Mouse (Mus musculus) testis, adult 2 months (tissue): ENCODE data around the gene Rhoc. TPM values are rescaled to one million over a fixed set of nuclear protein-coding genes. Genes with fewer than 3 reads are reported as not detected.

ENCODE experiments used
- H3K27ac ChIP-seq: fragments of 200-500 bp; 2 replicates; pipeline ENCODE4 v1.5.1; 2012; ENCODE audit warnings: low read depth, low read length; ENCODE audit not compliant: control insufficient read depth, insufficient read depth
- H3K27me3 ChIP-seq: fragments of 200-500 bp; 2 replicates; pipeline ENCODE4 v1.6.1; 2012; ENCODE audit warnings: mild to moderate bottlenecking, low read length, moderate library complexity; ENCODE audit not compliant: control insufficient read depth, insufficient read depth
- H3K36me3 ChIP-seq: fragments of 200-500 bp; 2 replicates; pipeline ENCODE4 v1.6.1; 2012; ENCODE audit warnings: mild to moderate bottlenecking, low read length; ENCODE audit not compliant: control insufficient read depth, insufficient read depth
- H3K4me1 ChIP-seq: fragments of 200-500 bp; 2 replicates; pipeline ENCODE4 v1.6.1; 2012; ENCODE audit warnings: low read length; ENCODE audit not compliant: control insufficient read depth, insufficient read depth
- H3K4me3 ChIP-seq: fragments of 200-500 bp; 2 replicates; pipeline ENCODE4 v1.5.1; 2012; ENCODE audit warnings: low read depth, mild to moderate bottlenecking, low read length, moderate library complexity, mixed read lengths; ENCODE audit not compliant: control insufficient read depth
- CTCF ChIP-seq: fragments of 200-500 bp; IDR thresholded peaks from 2 replicates; pipeline ENCODE4 v1.5.1; 2012; ENCODE audit warnings: low read depth, mild to moderate bottlenecking, inconsistent platforms, low read length, moderate library complexity; ENCODE audit not compliant: control insufficient read depth, insufficient read depth, insufficient replicate concordance
- POLR2A ChIP-seq: fragments of 200-500 bp; IDR thresholded peaks from 2 replicates; pipeline ENCODE4 v1.6.1; 2012; ENCODE audit warnings: low read depth, mild to moderate bottlenecking, inconsistent platforms, low read length, moderate library complexity; ENCODE audit not compliant: control insufficient read depth
- polyA plus RNA-seq: library from polyadenylated mRNA; depleted of rRNA; stranded (reverse); fragments of >200 nt; gene quantifications from 2 replicates; pipeline ENCODE4 v1.2.3, GENCODE M21; 2012

Rhoc gene
- polyA plus RNA-seq, 1 experiment: 4.8 TPM

DNA sequence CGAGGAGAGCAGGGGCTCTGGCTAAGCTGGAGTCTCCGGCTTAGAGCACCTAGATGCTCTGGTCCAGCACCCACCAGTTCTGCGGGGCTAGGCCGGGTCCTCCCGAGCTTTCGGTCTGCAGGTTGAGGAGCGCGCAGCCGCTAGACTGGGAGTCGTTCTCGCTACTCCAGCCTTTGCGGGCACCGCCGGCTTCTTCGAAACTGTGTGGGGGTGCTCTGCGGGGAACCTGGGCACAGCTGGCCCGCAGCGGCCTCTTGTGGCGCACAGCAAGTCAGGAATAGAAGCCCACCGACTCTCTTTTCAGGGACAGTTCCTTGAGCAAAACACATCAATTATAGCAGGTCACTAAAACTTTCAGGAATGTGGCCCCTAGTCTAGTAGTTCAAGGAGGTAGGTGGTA is 10.8 kb upstream of the Rhoc start:
- no peaks in the 10 kb centered on the region for H3K36me3 ChIP-seq
- no peak for TF ChIP-seq POLR2A
- no peak for TF ChIP-seq CTCF
- peak overlapping the region; percentile 0; the same call in 1 of the 2 replicates for H3K4me3 ChIP-seq
- no peak overlapping the region for H3K27ac ChIP-seq
- H3K27me3 ChIP-seq: no peaks in the 10 kb centered on the region; the same call in 1 of the 2 replicates
- H3K4me1 ChIP-seq: peaks cover 15% of the 10 kb centered on the region

DNA sequence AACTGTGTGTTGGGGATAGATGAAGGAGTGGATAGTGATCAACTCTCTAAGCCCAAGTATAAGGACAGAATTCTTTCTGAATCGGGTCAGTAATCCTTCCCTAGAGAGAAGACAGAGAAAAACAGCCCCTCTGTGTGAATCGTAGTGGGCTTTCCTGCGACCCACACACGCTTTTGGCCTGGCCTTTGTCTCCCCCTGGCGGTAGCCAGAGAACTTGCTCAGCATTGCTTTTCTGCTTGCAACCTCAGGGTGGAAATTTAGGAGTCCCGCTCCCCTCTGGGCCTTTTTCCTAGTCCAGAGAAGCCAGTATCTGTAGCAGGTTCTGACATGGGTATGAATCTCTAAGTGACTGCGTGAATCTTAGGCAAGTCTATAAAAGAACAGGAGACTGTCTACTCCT is 8.2 kb upstream of the Rhoc start:
- H3K4me1 ChIP-seq: peaks cover 18% of the 10 kb centered on the region
- TF ChIP-seq CTCF: peak; percentile 90
- no peak for TF ChIP-seq POLR2A
- H3K4me3 ChIP-seq: peak overlapping the region; percentile 39
- no peak overlapping the region for H3K27ac ChIP-seq
- H3K36me3 ChIP-seq: no peaks in the 10 kb centered on the region
- H3K27me3 ChIP-seq: no peaks in the 10 kb centered on the region; the same call in 1 of the 2 replicates

DNA sequence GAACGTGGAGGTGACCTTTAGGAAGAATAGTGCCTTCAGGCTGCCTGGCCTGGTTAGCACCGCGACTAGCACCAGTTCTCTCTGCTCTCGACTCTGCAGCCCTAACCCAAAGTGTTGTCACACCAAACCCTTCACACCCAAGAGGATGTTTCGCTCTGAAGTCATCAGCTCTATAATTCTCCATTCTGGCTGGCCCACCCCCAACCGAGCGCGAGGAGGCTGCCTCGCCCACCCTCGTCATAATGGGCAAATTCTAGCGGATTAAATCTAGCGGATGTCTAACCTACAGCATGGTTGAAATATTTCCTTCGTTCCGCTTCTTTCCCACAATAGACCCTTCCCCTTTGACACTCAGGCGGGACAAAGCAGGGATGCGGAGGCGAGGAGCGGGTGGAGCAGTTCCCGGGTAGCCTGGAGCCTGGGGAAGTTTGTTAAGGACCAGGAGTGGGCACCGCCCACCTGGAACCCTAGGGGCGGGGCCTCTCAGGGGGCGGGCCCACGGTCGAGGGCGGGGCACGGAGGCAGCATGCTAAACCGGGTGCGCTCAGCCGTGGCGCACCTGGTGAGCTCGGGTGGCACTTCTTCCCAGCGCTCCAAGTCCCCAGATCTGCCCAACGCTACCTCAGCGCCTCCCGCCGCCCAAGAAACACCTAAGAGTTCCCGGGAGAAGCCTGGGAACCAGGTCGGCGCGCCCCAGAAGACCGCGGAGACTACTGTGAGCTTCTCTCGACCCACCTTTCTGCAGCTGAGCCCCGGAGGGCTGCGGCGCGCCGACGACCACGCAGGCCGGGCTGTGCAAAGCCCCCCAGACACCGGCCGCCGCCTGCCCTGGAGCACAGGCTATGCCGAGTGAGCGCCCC is 7.4 kb upstream of the Rhoc start, which contains the start of gene Ppm1j:
Ppm1j (plus strand) TSS at position 496 of the 860 bp plus-strand sequence.
- Histone ChIP-seq H3K4me1 (peaks cover 18% of the 10 kb centered on the region), H3K27me3 (no peaks in the 10 kb centered on the region; the same call in 1 of the 2 replicates), H3K4me3 (peak within 1 kb of the TSS; percentile 89), H3K27ac (no peak within 1 kb of the TSS), H3K36me3 (no peaks in the 10 kb centered on the region)
- no peak for TF ChIP-seq CTCF
- TF ChIP-seq POLR2A: peak; percentile 22

DNA sequence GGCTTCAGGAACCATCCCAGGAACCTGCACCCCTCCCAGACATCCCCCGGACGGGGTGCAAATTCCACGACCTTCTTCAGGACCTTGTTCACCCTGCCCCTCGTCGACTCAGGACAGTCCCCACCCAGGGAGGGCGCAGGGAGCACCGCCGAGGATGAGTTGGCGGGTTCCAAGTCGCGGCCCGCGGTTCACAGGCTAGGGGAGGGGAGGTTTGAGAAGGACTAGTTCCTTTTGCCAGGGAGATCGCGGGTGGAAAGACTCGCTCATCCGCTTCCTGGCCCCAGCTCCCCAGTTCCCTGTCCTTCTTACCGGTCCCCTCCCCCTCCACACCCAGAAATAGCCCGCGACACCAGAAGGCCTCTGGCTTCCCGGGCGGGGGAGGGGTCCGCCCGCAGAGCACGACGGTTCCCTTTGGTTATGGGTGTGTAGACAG is 6.7 kb upstream of the Rhoc start, which contains the start of gene Fam19a3:
Fam19a3 (minus strand) TSS at position 370 of the 433 bp plus-strand sequence.
- Histone ChIP-seq H3K36me3 (no peaks in the 10 kb centered on the region), H3K4me1 (peaks cover 18% of the 10 kb centered on the region), H3K4me3 (peak within 1 kb of the TSS; percentile 89), H3K27ac (no peak within 1 kb of the TSS), H3K27me3 (no peaks in the 10 kb centered on the region; the same call in 1 of the 2 replicates)
- TF ChIP-seq POLR2A (no peak), CTCF (no peak)

DNA sequence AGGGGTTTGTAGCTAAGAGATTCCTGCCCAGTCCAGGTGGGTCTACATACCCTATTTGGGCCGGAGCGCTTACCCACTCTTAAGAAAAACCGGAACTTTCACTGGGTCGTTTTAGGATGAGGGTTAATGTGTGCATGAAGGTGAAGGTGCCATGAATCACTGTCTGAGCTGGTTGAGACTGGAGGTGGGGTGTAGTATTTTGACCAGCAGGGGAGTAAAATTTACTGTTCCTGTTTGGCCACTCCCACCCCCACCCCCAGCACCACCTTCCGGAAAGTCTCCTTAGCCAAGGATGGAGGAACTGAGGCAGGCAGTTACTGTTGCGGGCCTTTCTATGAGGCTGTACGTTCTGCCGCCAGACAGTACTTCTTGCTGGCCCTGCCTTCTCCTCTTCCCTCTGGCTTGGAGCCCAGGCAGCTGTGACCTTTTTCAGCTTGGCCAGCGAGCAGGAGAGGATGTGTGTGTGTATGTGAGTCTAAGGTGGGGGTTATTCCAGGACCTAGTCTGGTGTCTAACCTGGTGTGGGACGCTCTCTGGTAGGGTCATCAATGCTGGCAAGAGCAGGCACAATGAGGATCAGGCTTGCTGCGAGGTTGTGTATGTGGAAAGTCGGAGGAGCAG is 6.0 kb upstream of the Rhoc start:
- no peaks in the 10 kb centered on the region for H3K36me3 ChIP-seq
- peaks cover 14% of the 10 kb centered on the region for H3K4me1 ChIP-seq
- H3K27me3 ChIP-seq: no peaks in the 10 kb centered on the region; the same call in 1 of the 2 replicates
- peak overlapping the region; percentile 89 for H3K4me3 ChIP-seq
- H3K27ac ChIP-seq: no peak overlapping the region
- no peak for TF ChIP-seq CTCF
- TF ChIP-seq POLR2A: no peak

DNA sequence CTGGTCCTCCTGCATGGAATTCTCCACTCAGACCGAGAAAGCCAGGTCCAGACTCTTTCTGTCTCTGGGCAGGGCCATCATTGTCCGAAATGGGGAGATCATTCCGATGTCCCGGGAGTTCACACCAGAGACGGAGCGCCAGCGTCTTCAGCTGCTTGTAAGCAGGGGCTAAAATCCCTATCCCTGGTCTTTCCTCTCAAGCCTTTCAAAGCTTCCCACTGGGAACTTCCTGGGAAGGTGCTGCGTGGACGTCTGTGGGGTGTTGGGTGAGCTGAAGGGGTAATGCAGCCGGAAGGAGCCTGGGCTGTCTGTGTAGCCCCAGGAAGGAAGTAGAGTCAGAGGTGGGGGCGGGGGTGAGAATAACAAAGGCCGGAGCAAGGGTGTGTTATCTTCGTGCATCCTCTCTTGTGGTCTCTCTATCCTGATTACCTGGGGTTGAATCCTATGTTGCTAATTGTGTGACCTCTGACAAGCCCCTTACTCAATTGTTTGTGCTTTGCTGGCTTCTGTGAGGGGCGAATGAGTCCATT is 4.1 kb upstream of the Rhoc start:
- H3K27me3 ChIP-seq: no peaks in the 10 kb centered on the region; the same call in 1 of the 2 replicates
- no peak overlapping the region for H3K27ac ChIP-seq
- H3K4me3 ChIP-seq: no peak overlapping the region; the same call in 1 of the 2 replicates

GRCm38 (mm10) chr3:104785284-104785683 is 2.9 kb upstream of the Rhoc start:
- no peak overlapping the region for H3K27ac ChIP-seq
- H3K4me3 ChIP-seq: no peak overlapping the region
- no peak for TF ChIP-seq POLR2A
- no peak for TF ChIP-seq CTCF
- no peaks in the 10 kb centered on the region for H3K36me3 ChIP-seq
- peaks cover 2% of the 10 kb centered on the region for H3K27me3 ChIP-seq
- H3K4me1 ChIP-seq: peaks cover 30% of the 10 kb centered on the region

More for the DNA sequence above, 4.1 kb upstream of the Rhoc start:
- peaks cover 19% of the 10 kb centered on the region for H3K4me1 ChIP-seq
- no peak for TF ChIP-seq CTCF
- no peak for TF ChIP-seq POLR2A
- no peaks in the 10 kb centered on the region for H3K36me3 ChIP-seq
